Mouse (Mus musculus) midbrain, postnatal 0 days (tissue): ENCODE results near the gene Scn9a. TPM values are rescaled to one million over a fixed set of nuclear protein-coding genes. Genes with fewer than 3 reads are reported as not detected.

ENCODE experiments used
- ATAC-seq: fragments of 200-750 bp; cut with Nextera tagmentation; 2 replicates; pipeline ENCODE4 v1.8.0; 2017; ENCODE audit warnings: moderate number of reproducible peaks, mild to moderate bottlenecking, moderate TSS enrichment, moderate library complexity; ENCODE audit not compliant: low FRiP score
- DNase-seq: peaks from one replicate; pipeline ENCODE4 v3.0.0-alpha.2; 2015; ENCODE audit warnings: low spot score
- H3K27ac ChIP-seq: fragments of 300-500 bp; sonication (generic); 2 replicates; pipeline ENCODE4 v1.5.1; 2014; ENCODE audit warnings: low read depth, mild to moderate bottlenecking, low read length, mixed read lengths
- H3K27me3 ChIP-seq: fragments of 300-500 bp; sonication (generic); 2 replicates; pipeline ENCODE4 v1.6.1; 2014; ENCODE audit warnings: low read length, control low read depth, mixed read lengths; ENCODE audit not compliant: insufficient read depth
- H3K36me3 ChIP-seq: fragments of 300-500 bp; sonication (generic); 2 replicates; pipeline ENCODE4 v1.6.1; 2014; ENCODE audit warnings: low read length, control low read depth, mixed read lengths; ENCODE audit not compliant: insufficient read depth
- H3K4me1 ChIP-seq: fragments of 300-500 bp; sonication (generic); 2 replicates; pipeline ENCODE4 v1.6.1; 2014; ENCODE audit warnings: mild to moderate bottlenecking, control low read depth, antibody characterized with exemption, low read length, mixed read lengths; ENCODE audit not compliant: insufficient read depth
- H3K4me2 ChIP-seq: fragments of 300-500 bp; sonication (generic); 2 replicates; pipeline ENCODE4 v1.6.1; 2014; ENCODE audit warnings: low read depth, mild to moderate bottlenecking, low read length, mixed read lengths; ENCODE audit not compliant: poor library complexity, severe bottlenecking
- H3K4me3 ChIP-seq: fragments of 300-500 bp; sonication (generic); 2 replicates; pipeline ENCODE4 v1.5.1; 2014; ENCODE audit warnings: low read depth, mild to moderate bottlenecking, low read length, moderate library complexity
- H3K9ac ChIP-seq: fragments of 300-500 bp; sonication (generic); replicated peaks from 2 replicates; pipeline ENCODE4 v1.6.1; 2014; ENCODE audit warnings: mild to moderate bottlenecking, low read length, moderate library complexity, mixed read lengths; ENCODE audit not compliant: poor library complexity, severe bottlenecking
- H3K9me3 ChIP-seq: fragments of 300-500 bp; sonication (generic); 2 replicates; pipeline ENCODE4 v1.6.1; 2016; ENCODE audit warnings: low read length, control low read depth
- CTCF ChIP-seq: IDR thresholded peaks from 2 replicates; pipeline ENCODE4 v1.5.1; 2016; ENCODE audit warnings: antibody characterized with exemption, mild to moderate bottlenecking
- WGBS: fragments of 180-500 bp; shearing (Covaris S2); extraction: QIAGEN DNeasy Blood & Tissue Kit; methylation state at CpG from one replicate; pipeline ENCODE4 v1.1.7; 2014; 5-methylcytosine and 5-hydroxymethylcytosine counted together
- polyA plus RNA-seq: library from polyadenylated mRNA; unstranded; fragments of >200 nt; fragmentation: Nextera tagmentation; extraction: Ambion mirVana; gene quantifications from 2 replicates; pipeline ENCODE4 v1.2.1, GENCODE M21; 2015
- total RNA-seq: library from RNA; depleted of rRNA; stranded (reverse); fragments of >200 nt; gene quantifications from 2 replicates; pipeline ENCODE4 v1.2.3, GENCODE M21; 2014

Gene Scn9a
- total and polyA plus RNA-seq, 2 experiments from 2014 or later, result 8.7 to 14.5 TPM

DNA sequence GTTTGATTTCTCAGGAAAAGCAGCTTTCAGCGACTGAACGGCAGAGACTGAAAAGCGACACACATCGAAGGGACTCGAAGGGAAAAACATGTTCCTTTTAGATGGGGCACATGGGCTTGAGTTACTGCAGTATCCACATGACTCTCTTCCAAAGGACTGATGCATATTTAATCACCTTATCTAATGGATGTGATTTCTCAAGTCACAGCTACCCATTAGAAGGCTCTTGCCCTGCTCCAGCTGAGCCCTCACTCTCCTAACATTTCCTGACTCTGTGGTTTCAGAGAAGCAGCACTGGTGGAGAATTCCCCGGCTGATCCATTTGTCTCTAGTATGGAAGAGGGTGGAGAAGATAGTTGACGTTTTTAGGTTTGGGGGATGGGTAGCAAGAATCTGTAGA, 23.7 kb downstream of the Scn9a start:
- no peaks in the 10 kb centered on the region for H3K27me3 ChIP-seq
- 83% methylated on average over 7 of the region's 7 CpGs for WGBS
- ATAC-seq (no peak), DNase-seq (no peak)
- TF ChIP-seq CTCF, result no peak
- no peak overlapping the region for H3K4me2 ChIP-seq
- no peaks in the 10 kb centered on the region for H3K4me1 ChIP-seq
- no peaks in the 10 kb centered on the region for H3K36me3 ChIP-seq
- no peaks in the 10 kb centered on the region for H3K9me3 ChIP-seq
- H3K4me3 ChIP-seq, result no peak overlapping the region
- no peak overlapping the region for H3K27ac ChIP-seq
- H3K9ac ChIP-seq, result no peak overlapping the region

DNA sequence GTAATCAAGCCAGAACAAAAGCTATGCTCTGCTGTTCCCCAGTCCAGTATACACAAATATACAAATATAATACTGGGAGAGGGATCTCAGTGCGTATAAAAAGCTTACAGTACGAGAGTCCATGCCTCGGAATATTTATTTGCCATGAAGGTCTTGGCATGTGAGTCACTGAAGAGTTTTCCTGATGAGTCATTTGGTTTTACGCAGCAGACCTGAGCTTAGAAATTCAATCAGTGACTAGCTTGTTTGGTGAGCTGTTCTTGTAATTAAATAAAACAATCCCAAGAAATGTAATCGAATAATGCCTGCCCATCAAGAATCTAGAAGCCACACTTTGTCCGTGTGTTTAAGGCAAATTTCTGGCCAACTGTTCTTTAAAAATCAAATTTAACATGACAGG, 37.4 kb downstream of the Scn9a start:
- no peaks in the 10 kb centered on the region for H3K9me3 ChIP-seq
- no peak for ATAC-seq
- no peak overlapping the region for H3K4me3 ChIP-seq
- no peak overlapping the region for H3K4me2 ChIP-seq
- H3K36me3 ChIP-seq, result no peaks in the 10 kb centered on the region
- no peaks in the 10 kb centered on the region for H3K27me3 ChIP-seq
- H3K9ac ChIP-seq, result no peak overlapping the region
- no peak for TF ChIP-seq CTCF
- no peak overlapping the region for H3K27ac ChIP-seq
- no peak for DNase-seq
- 85% methylated on average over 6 of the region's 6 CpGs for WGBS
- H3K4me1 ChIP-seq, result no peaks in the 10 kb centered on the region

GRCm38 (mm10) chr2:66596145-66596544, 38.6 kb downstream of the Scn9a start:
- no peak overlapping the region for H3K4me3 ChIP-seq
- DNase-seq, result no peak
- no peak overlapping the region for H3K9ac ChIP-seq
- H3K9me3 ChIP-seq, result no peaks in the 10 kb centered on the region
- H3K36me3 ChIP-seq, result no peaks in the 10 kb centered on the region
- ATAC-seq, result no peak
- no peak overlapping the region for H3K27ac ChIP-seq
- 75% methylated on average over 5 of the region's 5 CpGs for WGBS
- no peaks in the 10 kb centered on the region for H3K27me3 ChIP-seq
- H3K4me2 ChIP-seq, result no peak overlapping the region
- H3K4me1 ChIP-seq, result no peaks in the 10 kb centered on the region
- TF ChIP-seq CTCF, result no peak

DNA sequence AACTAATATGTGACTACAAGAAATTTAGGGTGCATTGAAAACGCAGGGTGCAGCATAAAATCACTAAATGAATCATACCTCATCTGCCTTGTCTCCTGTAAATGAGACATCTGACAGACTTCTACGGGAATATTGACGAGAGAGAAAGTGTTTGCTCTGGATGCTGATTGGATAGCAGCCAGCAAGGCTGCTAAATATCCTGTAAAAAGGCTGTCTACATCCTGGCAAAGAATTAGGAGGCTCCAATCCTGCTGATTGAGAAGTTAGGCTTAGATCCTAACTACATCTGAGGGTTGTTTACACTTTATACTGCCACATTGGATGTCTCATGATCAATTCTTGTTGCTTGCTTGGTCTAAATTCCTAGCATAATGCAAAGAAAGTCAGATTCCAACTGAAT, 44.6 kb downstream of the Scn9a start:
- DNase-seq (no peak), ATAC-seq (no peak)
- no peak overlapping the region for H3K27ac ChIP-seq
- no peak overlapping the region for H3K4me2 ChIP-seq
- no peaks in the 10 kb centered on the region for H3K4me1 ChIP-seq
- H3K27me3 ChIP-seq, result no peaks in the 10 kb centered on the region
- H3K9me3 ChIP-seq, result no peaks in the 10 kb centered on the region
- TF ChIP-seq CTCF, result no peak
- H3K4me3 ChIP-seq, result no peak overlapping the region
- no peak overlapping the region for H3K9ac ChIP-seq
- 84% methylated on average over 3 of the region's 3 CpGs for WGBS
- H3K36me3 ChIP-seq, result no peaks in the 10 kb centered on the region

DNA sequence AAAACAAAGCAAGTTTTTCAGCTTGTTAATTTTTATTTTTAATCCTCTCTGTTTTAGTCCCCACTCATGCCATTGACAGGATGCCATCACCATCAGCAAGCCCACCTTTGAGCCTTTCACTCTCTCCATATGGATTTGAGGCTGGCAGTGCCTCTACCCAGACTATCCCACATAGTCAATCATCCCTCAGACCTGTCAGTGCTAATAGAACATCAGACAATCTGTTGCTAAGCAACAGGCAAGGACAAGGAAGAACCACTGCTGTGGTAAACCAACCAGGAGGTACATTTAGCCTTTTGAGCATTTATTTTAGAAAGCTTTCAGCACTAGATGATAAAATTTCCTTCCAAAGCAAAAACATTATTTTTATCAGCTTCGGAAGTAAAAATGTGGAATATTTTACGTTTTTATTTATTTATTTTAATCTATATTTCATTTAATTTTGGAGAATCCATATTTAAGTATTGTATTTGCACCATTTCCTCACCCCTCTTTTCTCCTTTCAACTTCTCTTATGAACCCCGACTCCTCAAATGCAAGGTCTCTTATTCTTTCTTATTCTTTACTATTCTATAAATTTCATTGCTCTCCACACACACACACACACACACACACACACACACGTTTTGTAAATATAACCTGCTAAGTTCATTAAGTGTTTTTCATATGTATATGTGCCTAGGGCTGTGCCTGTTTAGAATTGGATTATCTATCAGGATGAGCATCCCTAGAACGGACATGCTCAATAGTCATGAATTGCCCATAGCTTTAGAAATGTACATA, 54.5 kb downstream of the Scn9a start:
- no peak for TF ChIP-seq CTCF
- H3K4me3 ChIP-seq, result no peak overlapping the region
- DNase-seq (peak; percentile 76), ATAC-seq (peak; percentile 80)
- no peaks in the 10 kb centered on the region for H3K27me3 ChIP-seq
- WGBS, result 53% methylated on average over 5 of the region's 5 CpGs
- no peaks in the 10 kb centered on the region for H3K36me3 ChIP-seq
- peaks cover 3% of the 10 kb centered on the region; the same call in 1 of the 2 replicates for H3K4me1 ChIP-seq
- no peak overlapping the region for H3K4me2 ChIP-seq
- H3K27ac ChIP-seq, result no peak overlapping the region
- no peaks in the 10 kb centered on the region for H3K9me3 ChIP-seq
- H3K9ac ChIP-seq, result no peak overlapping the region

- no peak for DNase-seq
Measured at GRCm38 (mm10) chr2:66548254-66548653, 86.5 kb downstream of the Scn9a start.

More at GRCm38 (mm10) chr2:66548254-66548653, 86.5 kb downstream of the Scn9a start:
- no peak for ATAC-seq
- H3K27ac ChIP-seq, result no peak overlapping the region
- no peak overlapping the region for H3K9ac ChIP-seq
- no peaks in the 10 kb centered on the region for H3K27me3 ChIP-seq
- no peaks in the 10 kb centered on the region for H3K9me3 ChIP-seq
- peaks cover 14% of the 10 kb centered on the region; the same call in 1 of the 2 replicates for H3K36me3 ChIP-seq
- H3K4me2 ChIP-seq, result no peak overlapping the region
- 90% methylated on average over 3 of the region's 3 CpGs for WGBS
- H3K4me3 ChIP-seq, result no peak overlapping the region
- TF ChIP-seq CTCF, result no peak
- H3K4me1 ChIP-seq, result no peaks in the 10 kb centered on the region
